Mouse (Mus musculus): ENCODE results near the gene Hs1bp3. TPM values are rescaled to one million over a fixed set of nuclear protein-coding genes. Genes with fewer than 3 reads are reported as not detected.

Gene Hs1bp3
- 4.8 and 6.2 TPM in 2 replicates for polyA plus RNA-seq (2015; fragmentation: Nextera tagmentation; extraction: Ambion mirVana)

- DNase-seq (ENCODE audit: low spot score), result peak; percentile 81
Measured at GRCm38 (mm10) chr12:8313270-8313771, at the start of gene Hs1bp3. Gene Hs1bp3, plus strand, starts transcription at chr12:8313432.

DNA sequence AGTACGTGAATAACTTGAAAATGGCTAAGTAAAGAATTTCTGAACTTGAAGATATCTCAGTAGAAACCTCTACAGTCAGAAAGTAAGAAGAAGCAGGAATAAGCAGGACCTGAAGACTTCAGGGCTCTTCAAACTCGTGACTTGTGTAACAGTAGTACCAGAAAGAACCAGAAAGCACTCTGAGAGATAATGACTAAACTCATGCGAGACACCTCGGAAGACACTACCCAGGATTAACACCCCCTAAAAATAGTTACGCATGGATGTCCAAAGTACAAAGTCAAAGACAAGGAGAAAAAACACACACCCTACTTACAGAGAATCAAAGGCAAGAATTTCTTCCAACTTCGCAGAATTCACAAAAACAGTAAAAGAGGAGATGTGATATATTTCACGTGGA lies 46.9 kb upstream of the Hs1bp3 start:
- no peak for DNase-seq (ENCODE audit: low spot score)

GRCm38 (mm10) chr12:8269627-8270026 lies 43.6 kb upstream of the Hs1bp3 start:
- no peak for DNase-seq (ENCODE audit: low spot score)

DNA sequence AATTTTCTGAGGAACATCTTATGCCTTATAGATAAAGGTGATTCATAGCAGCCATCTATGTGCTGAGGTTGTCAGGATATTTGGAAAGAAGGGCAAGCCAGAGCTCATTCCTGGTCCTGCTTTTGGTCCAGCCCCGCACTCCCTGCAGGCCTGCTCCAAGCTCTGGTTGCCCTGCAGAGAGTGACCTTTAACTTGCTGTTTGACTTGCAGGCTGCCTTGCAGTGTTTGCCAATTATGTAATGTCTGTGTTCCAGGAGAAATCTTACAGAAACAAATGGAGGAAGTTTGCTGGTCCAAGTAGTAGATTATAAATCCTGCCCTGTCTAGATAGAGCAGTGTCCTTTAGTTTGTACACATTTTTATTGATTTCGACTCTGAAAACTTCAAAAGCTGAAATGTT lies 41.8 kb upstream of the Hs1bp3 start:
- DNase-seq (ENCODE audit: low spot score), result no peak

GRCm38 (mm10) chr12:8273471-8274171 lies 39.6 kb upstream of the Hs1bp3 start:
- no peak for DNase-seq (ENCODE audit: low spot score)

- DNase-seq (ENCODE audit: low spot score), result no peak
Measured at GRCm38 (mm10) chr12:8275424-8275823, 37.8 kb upstream of the Hs1bp3 start.

DNA sequence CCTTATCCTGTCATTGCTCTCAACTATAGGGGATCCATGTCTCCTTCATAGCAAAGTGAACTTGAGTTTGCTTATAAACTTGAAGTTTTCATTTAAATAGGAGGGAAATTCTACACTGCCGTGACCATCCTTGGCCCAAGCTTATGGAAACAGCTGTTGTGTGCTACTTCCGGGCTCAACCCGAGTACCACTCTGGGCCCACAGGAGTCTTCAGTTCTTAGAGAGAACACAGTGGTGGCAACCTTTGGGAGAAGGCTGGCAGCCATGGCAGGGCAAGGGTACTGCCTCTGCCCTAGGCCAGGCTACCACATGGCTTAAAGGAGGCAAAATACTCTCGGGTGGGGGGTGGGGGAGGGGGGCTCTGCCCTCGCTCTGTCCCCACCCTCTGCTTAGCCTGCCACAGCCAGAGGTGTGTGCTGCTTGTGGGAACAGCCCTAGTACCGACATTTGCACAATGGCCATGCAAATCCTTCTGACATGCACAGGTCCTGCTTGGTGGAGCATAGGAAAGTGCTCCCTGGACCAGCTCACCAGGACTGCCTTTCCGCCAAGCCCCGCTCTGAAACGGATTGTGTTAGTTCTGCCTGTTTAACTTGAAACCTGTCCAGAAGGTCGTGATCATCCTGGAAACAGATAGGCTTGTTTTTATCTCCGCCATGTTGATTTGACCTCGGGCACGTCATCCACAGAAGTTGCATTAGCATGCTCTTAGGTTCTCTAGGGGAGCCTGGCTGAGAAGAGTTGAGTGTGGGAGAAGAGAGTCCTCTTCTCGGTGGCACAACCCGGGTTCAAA lies 31.8 kb upstream of the Hs1bp3 start:
- DNase-seq (ENCODE audit: low spot score), result no peak

DNA sequence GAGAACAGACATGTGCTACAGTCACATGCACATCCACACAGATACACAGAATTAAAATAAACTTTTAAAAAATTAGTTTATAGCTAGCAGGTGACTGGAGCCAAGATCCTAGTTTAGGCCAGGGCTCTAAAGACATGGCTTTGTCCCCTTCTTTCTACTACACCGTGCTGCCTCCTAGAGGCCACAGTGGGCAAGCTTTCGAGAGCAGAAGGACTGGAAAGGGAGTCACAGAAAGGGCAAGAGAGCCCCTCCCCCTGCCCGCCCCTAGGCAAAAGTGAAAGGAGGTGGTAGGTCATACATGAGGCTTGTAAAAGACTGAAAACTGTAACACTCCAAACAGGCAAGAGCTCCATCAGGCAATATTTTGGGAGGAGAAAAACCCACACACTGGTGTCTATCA lies 25.3 kb upstream of the Hs1bp3 start:
- DNase-seq (ENCODE audit: low spot score), result peak; percentile 17

DNA sequence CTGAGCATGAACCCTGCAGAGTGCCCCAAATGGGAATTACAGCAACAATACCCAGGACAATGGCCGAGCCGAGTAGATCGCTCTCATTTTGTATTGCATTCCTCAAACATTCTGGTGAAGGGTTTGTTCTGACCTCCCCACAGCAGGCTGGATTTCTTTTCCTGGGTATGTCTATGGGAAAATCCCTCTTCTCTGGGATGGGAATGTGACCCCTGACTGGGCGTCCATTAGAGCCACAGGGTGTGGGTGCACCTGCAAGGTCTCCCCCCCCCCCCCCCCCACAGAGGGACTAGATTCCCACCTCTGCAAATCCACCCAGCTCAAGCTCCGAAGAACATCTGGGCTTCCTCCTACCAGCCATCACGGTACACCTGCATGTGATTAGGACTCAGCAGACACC lies 24.1 kb upstream of the Hs1bp3 start:
- DNase-seq (ENCODE audit: low spot score), result no peak

DNA sequence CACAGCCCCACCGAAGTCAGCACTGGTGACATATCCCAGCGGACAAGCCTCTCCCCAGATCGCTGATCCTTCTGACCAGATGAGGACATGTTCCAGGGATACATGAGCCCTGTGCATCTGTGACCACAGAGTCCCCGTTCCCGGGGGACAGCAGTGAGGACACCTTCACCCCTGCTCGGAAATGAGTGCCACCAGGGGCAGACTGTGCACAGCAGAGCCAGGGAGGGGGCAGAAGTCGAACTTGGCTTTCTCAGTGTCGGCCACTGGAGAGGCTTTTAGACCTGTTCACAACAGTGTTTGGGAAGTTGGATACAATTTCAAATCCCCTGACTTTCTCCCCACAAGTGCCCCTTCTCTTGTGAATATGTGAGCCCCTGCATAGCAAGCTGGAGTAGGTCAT lies 23.7 kb upstream of the Hs1bp3 start:
- DNase-seq (ENCODE audit: low spot score), result no peak

DNA sequence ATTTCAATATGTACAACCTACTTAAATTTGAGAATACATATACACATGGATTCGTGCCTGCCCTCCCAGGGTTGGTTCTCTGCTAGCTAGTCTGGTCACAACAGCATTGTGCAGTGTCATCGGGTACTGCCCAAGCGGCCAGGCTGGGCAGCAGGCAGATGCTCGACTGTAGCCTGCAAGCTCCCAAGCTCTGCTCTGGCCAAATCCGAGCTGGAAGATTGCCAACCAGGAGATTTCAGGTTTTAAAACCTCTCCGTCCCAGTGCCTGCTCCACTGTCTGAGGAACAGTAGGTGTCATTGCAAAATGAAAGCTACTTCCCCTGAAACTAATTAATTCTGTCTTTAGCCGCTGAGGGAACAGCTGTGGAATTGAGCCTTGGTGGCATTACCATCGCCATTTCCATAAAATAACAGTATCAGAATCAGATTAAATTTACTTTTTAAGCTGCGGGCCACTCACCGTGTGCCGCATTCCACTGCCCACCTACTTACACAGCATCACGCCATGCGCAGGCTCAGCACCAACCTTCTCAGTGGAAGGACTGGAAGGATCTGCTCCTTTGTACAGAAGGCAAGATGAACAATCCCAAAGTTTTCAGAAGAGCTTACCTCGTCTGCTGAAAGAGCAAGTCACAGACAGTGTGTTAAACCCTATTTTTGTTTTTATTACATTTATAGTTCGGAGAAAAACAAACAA lies 21.9 kb upstream of the Hs1bp3 start:
- DNase-seq (ENCODE audit: low spot score), result no peak

DNA sequence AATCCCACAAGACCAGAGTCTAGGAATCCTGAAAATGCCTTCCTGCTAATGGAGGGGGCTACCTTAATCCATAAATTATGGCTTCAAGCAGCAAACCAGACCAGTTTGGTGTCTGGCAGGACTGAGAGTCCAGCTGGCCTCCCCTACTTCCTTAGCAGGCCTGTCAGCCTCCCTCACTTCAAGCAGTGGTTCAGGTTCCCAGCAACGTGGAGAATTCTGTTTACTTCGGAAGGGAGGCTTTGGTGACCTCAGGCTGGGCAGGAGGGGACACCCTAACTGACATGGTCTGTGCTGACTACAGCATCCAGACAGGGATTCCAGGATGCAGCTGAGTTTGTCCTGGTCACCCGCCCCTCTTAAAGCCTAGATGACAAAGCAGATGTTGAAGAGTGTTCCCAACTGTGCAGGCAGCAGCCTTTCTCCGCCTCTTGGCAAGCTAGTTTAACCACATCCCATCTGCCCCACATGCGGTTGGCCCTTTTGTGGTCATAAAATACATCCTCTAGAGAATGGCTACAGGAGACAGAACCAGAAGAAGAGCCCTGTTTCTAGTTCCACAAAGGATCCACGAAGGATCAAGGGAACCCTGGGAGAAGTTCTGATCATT lies 17.8 kb upstream of the Hs1bp3 start:
- DNase-seq (ENCODE audit: low spot score), result no peak

GRCm38 (mm10) chr12:8296154-8296553 lies 17.1 kb upstream of the Hs1bp3 start:
- no peak for DNase-seq (ENCODE audit: low spot score)

DNA sequence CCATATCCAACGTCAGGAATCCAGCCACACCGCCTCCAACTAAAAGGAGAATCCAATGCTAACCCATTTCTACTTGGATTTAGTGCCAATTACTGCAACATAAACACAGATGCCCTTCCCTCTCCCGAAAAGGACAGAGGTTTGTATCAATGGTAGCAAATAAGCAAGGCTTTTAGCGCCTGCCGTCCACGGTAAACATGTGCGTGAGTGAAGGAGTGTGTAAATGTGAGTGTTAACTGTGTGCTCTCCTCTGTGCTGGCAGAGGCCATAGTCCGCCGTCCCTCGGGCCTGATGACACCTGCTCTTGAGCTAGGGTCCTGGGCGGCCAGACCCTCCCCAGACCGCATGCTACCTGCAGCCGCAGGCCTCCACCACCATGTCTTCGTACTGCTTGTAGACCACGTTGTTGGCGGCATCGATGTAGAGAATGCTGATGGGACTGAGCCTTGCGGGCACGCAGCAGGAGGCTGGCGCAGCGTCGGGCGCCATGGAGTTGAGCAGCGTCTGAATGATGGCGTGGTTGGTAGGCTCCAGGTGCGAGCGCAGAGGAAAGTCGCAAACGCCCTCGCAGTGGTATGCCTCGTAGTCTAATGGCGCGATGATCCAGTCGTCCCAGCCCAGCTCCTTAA lies 15.5 kb upstream of the Hs1bp3 start:
- no peak for DNase-seq (ENCODE audit: low spot score)

DNA sequence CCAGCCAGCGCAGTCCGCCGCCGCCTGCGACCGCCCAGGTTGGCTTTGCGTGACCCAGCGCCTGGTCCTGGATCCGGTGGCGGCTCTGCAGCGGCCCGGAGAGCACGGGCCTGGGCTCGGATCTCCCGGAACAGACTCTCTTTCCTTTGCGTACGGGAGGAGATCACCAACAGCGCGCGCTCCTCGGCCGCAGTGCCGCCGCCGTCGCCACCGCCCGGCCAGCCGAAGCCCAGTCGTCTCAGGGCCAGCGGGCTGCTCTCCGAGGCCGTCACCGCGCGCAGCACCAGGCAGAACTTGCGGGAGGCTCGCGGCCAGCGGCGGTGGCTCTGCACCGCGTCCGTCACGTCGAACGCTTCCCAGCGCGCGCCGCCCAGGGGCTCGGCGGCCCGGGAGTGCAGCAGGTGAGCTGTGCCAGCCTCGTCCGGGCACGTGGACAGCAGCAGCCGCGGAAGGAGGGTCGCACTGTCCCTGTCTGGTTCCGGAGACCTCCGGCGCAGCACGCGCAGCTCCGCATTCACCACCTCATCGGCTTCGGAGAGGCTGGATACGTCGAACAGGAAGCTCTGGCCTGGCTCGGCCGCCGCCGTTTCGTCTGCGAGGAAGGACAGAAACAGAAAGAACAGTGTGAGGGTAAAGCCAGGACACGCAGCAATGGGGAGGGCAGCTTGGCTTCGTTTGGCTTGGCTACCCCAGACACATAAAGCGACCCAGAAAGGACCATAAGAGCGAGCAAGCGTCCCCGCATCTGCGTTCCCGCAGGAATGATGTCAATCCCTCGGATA lies 14.7 kb upstream of the Hs1bp3 start:
- no peak for DNase-seq (ENCODE audit: low spot score)

DNA sequence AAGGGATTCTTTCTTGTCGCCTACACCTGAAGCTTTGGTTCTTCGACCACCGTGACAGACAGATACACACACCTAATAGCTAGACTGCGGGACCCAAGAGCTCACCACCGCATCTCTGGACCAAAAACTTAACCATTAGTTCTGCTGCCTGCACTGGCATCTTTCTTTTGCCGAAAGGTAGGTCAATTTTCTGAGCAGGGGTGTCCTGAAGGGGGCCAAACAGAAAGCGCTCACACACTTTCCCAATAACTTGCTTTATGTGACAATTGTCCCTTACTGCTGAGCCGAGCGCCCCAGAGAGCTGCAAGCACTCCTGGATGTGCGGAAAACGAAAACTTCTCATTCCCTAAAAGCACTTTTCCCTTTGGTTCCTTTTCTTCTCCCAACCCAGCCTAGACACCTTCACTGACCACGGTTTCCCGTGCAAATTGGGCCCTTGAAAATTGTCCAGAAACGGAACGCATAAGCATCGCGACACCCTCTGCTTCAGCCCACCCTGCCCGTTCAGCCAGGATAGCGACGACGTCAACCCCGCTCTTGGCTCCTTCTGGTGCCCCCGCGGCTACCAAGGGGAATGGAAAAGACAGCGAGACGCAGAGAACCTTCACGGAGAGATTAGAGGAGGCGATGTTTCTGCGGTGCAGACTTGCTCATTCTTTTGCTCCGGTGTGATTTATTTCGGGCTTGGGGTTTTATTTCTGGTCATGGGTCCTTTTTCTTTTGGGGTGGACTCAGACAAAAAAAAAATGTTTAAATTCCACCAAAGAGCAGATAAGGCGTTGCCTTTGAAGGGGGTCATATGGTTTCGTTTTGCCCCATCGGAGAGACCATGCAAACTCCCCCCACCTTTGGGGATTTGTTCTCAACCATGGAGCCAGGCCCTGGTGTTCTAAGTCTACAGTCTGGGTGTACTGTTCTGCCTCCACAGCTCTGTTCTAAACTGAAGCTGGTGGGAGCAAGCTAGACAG lies 13.8 kb upstream of the Hs1bp3 start:
- no peak for DNase-seq (ENCODE audit: low spot score)

DNA sequence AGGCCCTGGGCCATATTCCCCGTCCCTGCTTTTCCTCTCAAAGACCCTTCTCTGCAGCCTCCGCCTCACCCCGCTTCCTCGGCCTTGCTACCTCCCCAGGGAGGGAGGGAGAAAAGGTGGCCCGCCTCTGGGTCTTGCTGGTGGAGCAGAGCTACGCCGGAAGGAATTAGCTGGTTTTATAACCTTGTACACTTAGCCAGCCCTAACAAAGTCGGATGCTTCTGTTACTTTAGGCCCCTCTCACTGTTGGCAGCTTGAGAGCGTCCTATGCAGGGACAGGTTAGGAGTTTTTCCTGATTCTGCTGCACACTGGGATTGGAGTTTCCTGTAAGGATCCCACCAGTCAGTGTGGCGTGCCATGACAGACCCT lies 13.1 kb upstream of the Hs1bp3 start:
- DNase-seq (ENCODE audit: low spot score), result no peak

DNA sequence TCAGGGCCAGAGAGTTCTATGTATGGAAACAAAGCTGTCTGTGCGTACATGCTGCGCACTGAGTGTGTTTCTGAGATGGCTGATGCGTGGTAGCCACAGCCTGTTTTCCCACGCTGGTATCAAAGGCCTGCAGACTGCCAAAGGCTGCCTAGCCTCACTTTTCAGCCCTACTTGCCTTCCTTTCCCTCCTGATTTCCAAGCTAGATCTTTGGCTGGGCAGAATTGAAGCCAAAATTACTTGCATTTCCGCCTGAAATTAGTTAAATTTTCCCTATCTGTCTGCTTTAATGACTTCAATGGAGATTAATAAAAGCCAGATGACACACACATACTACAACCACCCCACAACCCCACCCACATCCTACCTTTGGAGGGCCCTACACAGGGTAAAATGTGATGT lies 12.7 kb upstream of the Hs1bp3 start:
- no peak for DNase-seq (ENCODE audit: low spot score)
